Mouse (Mus musculus): ENCODE measurements around the gene Acsbg1. TPM values are rescaled to one million over a fixed set of nuclear protein-coding genes. Genes with fewer than 3 reads are reported as not detected.

The Acsbg1 gene
- total RNA-seq, 2 experiments from 2014 or later, result 0.35 to 0.36 TPM

Small RNAs within 50 kb of the gene (microRNA-seq; reads per million reads assigned to microRNA genes)
- 0.27 to 2.7 reads per million in 2 experiments for gene Mir5710

Other genes with a start within 250 kb of the Acsbg1 start
- gene Dmxl2, start 160.2 kb downstream of the Acsbg1 start, total RNA-seq (2021), result 10 to 100 TPM; 28.4 to 28.6 TPM
- under 1 TPM in 1 of 2 experiments, not detected in 1; 0.15 TPM for gene Sh2d7, start 122.9 kb downstream of the Acsbg1 start, total RNA-seq (2021)
- 1 to 10 TPM; 1.5 to 8.6 TPM for gene Cib2, start 101.7 kb downstream of the Acsbg1 start, total RNA-seq (2021)
- gene Idh3a, start 75.5 kb downstream of the Acsbg1 start, total RNA-seq (2021), result 100 to 1,000 TPM; 562 to 594 TPM
- gene Dnaja4, start 37.0 kb upstream of the Acsbg1 start, total RNA-seq (2021), result 10 to 100 TPM; 82.3 to 91.1 TPM
- gene Wdr61, start 72.6 kb upstream of the Acsbg1 start, total RNA-seq (2021), result 10 to 100 TPM; 28.9 to 37.4 TPM
- not detected for gene Crabp1, start 102.9 kb upstream of the Acsbg1 start, total RNA-seq (2021)
- gene Ireb2, start 201.9 kb upstream of the Acsbg1 start, total RNA-seq (2021), result 10 to 100 TPM; 22.0 to 22.6 TPM